Mouse (Mus musculus) stomach, postnatal 0 days (tissue): ENCODE data around the gene Nt5c2. TPM values are rescaled to one million over a fixed set of nuclear protein-coding genes. Genes with fewer than 3 reads are reported as not detected.

ENCODE experiments used
- ATAC-seq: fragments of 200-750 bp; cut with Nextera tagmentation; 2 replicates; pipeline ENCODE4 v1.8.0; 2017; ENCODE audit not compliant: low FRiP score, low TSS enrichment
- DNase-seq: peaks from one replicate; pipeline ENCODE4 v3.0.0-alpha.2; 2016; ENCODE audit warnings: low spot score
- H3K27ac ChIP-seq: fragments of 300-500 bp; sonication (generic); replicated peaks from 2 replicates; pipeline ENCODE4 v1.5.1; 2014; ENCODE audit warnings: mild to moderate bottlenecking, control low read depth
- H3K27me3 ChIP-seq: fragments of 300-500 bp; sonication (generic); 2 replicates; pipeline ENCODE4 v1.6.1; 2014; ENCODE audit warnings: low read length; ENCODE audit not compliant: control insufficient read depth, insufficient read depth
- H3K36me3 ChIP-seq: fragments of 300-500 bp; sonication (generic); 2 replicates; pipeline ENCODE4 v1.6.1; 2014; ENCODE audit warnings: low read length, mixed read lengths; ENCODE audit not compliant: control insufficient read depth, insufficient read depth
- H3K4me1 ChIP-seq: fragments of 300-500 bp; sonication (generic); replicated peaks from 2 replicates; pipeline ENCODE4 v1.6.1; 2014; ENCODE audit warnings: antibody characterized with exemption; ENCODE audit not compliant: control insufficient read depth, insufficient read depth
- H3K4me2 ChIP-seq: fragments of 300-500 bp; sonication (generic); replicated peaks from 2 replicates; pipeline ENCODE4 v1.6.1; 2014; ENCODE audit warnings: low read depth, mild to moderate bottlenecking, control low read depth, moderate library complexity
- H3K4me3 ChIP-seq: fragments of 300-500 bp; sonication (generic); 2 replicates; pipeline ENCODE4 v1.5.1; 2014; ENCODE audit warnings: low read depth, low read length, control low read depth
- H3K9ac ChIP-seq: fragments of 300-500 bp; sonication (generic); 2 replicates; pipeline ENCODE4 v1.6.1; 2014; ENCODE audit warnings: mild to moderate bottlenecking, low read length, control low read depth, mixed read lengths
- H3K9me3 ChIP-seq: fragments of 300-500 bp; sonication (generic); 2 replicates; pipeline ENCODE4 v1.6.1; 2016; ENCODE audit warnings: low read length; ENCODE audit not compliant: control insufficient read depth
- CTCF ChIP-seq: IDR thresholded peaks from 2 replicates; pipeline ENCODE4 v1.5.1; 2016; ENCODE audit warnings: antibody characterized with exemption, low read depth, mild to moderate bottlenecking, moderate library complexity
- EP300 ChIP-seq: optimal IDR thresholded peaks from 2 replicates; pipeline ENCODE3; 2016; ENCODE audit warnings: antibody characterized with exemption
- WGBS: fragments of 180-500 bp; shearing (Covaris S2); extraction: QIAGEN DNeasy Blood & Tissue Kit; methylation state at CpG from one replicate; pipeline ENCODE4 v1.1.7; 2014; 5-methylcytosine and 5-hydroxymethylcytosine counted together
- polyA plus RNA-seq: library from polyadenylated mRNA; unstranded; fragments of >200 nt; fragmentation: Nextera tagmentation; extraction: Ambion mirVana; gene quantifications from 2 replicates; pipeline ENCODE4 v1.2.1, GENCODE M21; 2015

Gene Nt5c2
- polyA plus RNA-seq, 1 experiment from 2014 or later, result 70.9 TPM

GRCm38 (mm10) chr19:46863236-46863927 is 151.6 kb downstream of the Nt5c2 start:
- TF ChIP-seq EP300 (no peak), CTCF (no peak)
- H3K9me3 ChIP-seq, result no peaks in the 10 kb centered on the region
- ATAC-seq (no peak), DNase-seq (no peak)
- no peak overlapping the region for H3K9ac ChIP-seq
- no peaks in the 10 kb centered on the region for H3K4me1 ChIP-seq
- no peaks in the 10 kb centered on the region for H3K27me3 ChIP-seq
- no peak overlapping the region for H3K4me3 ChIP-seq
- no peak overlapping the region for H3K27ac ChIP-seq
- 77% methylated on average over 17 of the region's 17 CpGs for WGBS
- H3K36me3 ChIP-seq, result no peaks in the 10 kb centered on the region
- H3K4me2 ChIP-seq, result no peak overlapping the region

- no peak for TF ChIP-seq CTCF
- no peak for TF ChIP-seq EP300
- H3K4me2 ChIP-seq, result no peak overlapping the region
- no peaks in the 10 kb centered on the region for H3K4me1 ChIP-seq
- H3K36me3 ChIP-seq, result no peaks in the 10 kb centered on the region
- 8% methylated on average over 3 of the region's 3 CpGs for WGBS
- no peaks in the 10 kb centered on the region for H3K27me3 ChIP-seq
- H3K9ac ChIP-seq, result no peak overlapping the region
- no peak overlapping the region for H3K27ac ChIP-seq
- no peaks in the 10 kb centered on the region for H3K9me3 ChIP-seq
- no peak for DNase-seq
- no peak for ATAC-seq
- H3K4me3 ChIP-seq, result no peak overlapping the region
Measured at GRCm38 (mm10) chr19:46862556-46862955, 152.4 kb downstream of the Nt5c2 start.

DNA sequence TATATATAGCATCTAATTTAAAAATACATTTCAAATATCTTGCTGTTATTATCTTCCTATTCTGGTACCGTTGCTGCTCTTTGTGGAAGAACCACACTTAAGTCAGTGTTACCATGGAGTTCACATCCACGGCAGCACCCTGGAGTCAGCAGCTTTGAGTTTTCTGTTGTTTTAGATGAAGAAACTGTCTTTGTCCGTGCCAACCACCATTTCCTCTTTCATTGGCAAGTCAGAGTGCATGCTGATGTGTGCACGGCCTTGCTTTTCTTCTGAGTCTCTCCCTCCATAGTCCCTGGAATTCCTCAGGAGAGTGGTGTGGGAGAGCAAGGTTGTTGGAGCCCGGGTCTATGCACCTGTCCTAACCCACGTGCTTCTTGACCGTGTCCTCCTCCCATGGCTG is 156.8 kb downstream of the Nt5c2 start:
- Histone ChIP-seq H3K4me2 (no peak overlapping the region), H3K9me3 (no peaks in the 10 kb centered on the region), H3K27ac (no peak overlapping the region), H3K4me3 (no peak overlapping the region), H3K9ac (no peak overlapping the region), H3K36me3 (no peaks in the 10 kb centered on the region), H3K27me3 (no peaks in the 10 kb centered on the region), H3K4me1 (no peaks in the 10 kb centered on the region)
- TF ChIP-seq CTCF (no peak), EP300 (no peak)
- WGBS, result 81% methylated on average over 7 of the region's 7 CpGs
- no peak for DNase-seq
- ATAC-seq, result no peak

- no peaks in the 10 kb centered on the region for H3K36me3 ChIP-seq
- H3K9ac ChIP-seq, result no peak overlapping the region
- ATAC-seq (no peak), DNase-seq (no peak)
- no peaks in the 10 kb centered on the region for H3K9me3 ChIP-seq
- no peak overlapping the region for H3K27ac ChIP-seq
- H3K27me3 ChIP-seq, result no peaks in the 10 kb centered on the region
- H3K4me1 ChIP-seq, result no peaks in the 10 kb centered on the region
- TF ChIP-seq EP300 (no peak), CTCF (peak; percentile 52)
- 58% methylated on average over 9 of the region's 9 CpGs for WGBS
- no peak overlapping the region for H3K4me2 ChIP-seq
- H3K4me3 ChIP-seq, result no peak overlapping the region
Measured at GRCm38 (mm10) chr19:46857277-46857989, 157.5 kb downstream of the Nt5c2 start.

- Histone ChIP-seq H3K27ac (no peak overlapping the region), H3K36me3 (no peaks in the 10 kb centered on the region), H3K9me3 (no peaks in the 10 kb centered on the region), H3K27me3 (no peaks in the 10 kb centered on the region), H3K9ac (no peak overlapping the region), H3K4me1 (no peaks in the 10 kb centered on the region), H3K4me2 (no peak overlapping the region), H3K4me3 (no peak overlapping the region)
- DNase-seq (no peak), ATAC-seq (no peak)
- 40% methylated on average over 10 of the region's 10 CpGs for WGBS
- TF ChIP-seq CTCF (no peak), EP300 (no peak)
Measured at GRCm38 (mm10) chr19:46856780-46857179, 158.2 kb downstream of the Nt5c2 start.

DNA sequence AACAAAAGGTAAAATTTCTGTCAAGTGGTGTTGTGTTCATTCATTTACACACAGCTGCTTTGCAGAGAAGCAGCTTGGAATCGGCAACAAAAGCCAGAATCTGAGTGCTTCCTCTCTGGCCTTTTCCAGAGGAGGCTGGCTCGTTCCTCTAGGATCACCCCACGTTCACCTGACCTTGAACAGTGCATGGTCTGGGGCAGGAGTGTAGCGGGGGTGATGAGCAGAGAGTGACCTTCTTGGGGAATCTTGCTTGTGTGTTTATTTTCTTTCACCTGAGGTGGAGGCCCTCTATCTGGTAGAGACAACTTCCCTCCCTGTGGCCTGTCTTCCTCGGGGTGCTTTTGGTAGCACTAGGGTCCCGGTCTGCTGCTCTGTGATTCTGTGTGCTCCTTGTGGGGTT is 158.7 kb downstream of the Nt5c2 start:
- no peak for DNase-seq
- 49% methylated on average over 6 of the region's 6 CpGs for WGBS
- Histone ChIP-seq H3K4me1 (no peaks in the 10 kb centered on the region), H3K9me3 (no peaks in the 10 kb centered on the region), H3K4me3 (no peak overlapping the region), H3K27ac (no peak overlapping the region), H3K4me2 (no peak overlapping the region), H3K36me3 (no peaks in the 10 kb centered on the region), H3K27me3 (no peaks in the 10 kb centered on the region), H3K9ac (no peak overlapping the region)
- no peak for ATAC-seq
- TF ChIP-seq EP300 (no peak), CTCF (no peak)
